9 mouse cellular contexts compared by ENCODE assay signal in the genomic region with DNA sequence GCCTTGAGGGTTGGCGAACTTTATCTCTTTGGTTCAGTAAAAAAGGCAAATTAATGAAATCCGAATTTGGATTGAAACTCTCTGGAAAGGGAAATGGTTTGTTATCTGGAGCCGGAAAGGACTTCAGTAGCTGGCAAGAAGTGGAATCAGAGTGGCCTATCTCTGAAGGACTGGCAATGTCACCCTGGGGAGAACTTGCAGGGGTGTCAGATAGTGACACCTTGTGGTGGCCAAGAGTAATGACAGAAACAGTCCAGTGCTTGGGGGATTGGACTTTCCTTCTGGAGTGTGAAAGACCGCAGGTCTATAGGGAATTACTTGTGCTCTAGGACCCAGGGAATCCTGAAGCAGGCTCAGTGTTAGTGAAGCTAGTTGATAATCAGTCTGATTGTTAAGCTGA. TPM values are rescaled to one million over a fixed set of nuclear protein-coding genes. Genes with fewer than 3 reads are reported as not detected.
DNase-seq lines count a peak whose midpoint lies in the region; ATAC-seq and TF ChIP-seq lines count a peak whose summit lies in the region.
"Had no signal": no experiment of that assay in that cellular context is flagged by ENCODE, and none has a peak within 500 bp of the region (broad histone marks: within the 10 kb centered on the region; RNA-seq: fewer than 3 reads in every experiment).

No protein-coding gene starts in this region.

- H3K4me1 ChIP-seq in hindbrain, embryonic 11.5 days (replicated peaks; ENCODE audit: control insufficient read depth, insufficient read depth, low read length) = no peaks in the 10 kb centered on the region
- no peaks in the 10 kb centered on the region for H3K4me1 ChIP-seq in hindbrain, embryonic 13.5 days (replicated peaks)
- peaks cover under 1% of the 10 kb centered on the region for H3K4me1 ChIP-seq in ES-Bruce4 (ENCODE audit: control insufficient read depth, insufficient read depth, low read length)
- no peaks in the 10 kb centered on the region for H3K4me1 ChIP-seq in kidney, postnatal 0 days (replicated peaks; ENCODE audit: insufficient read depth, low read length)

- no peak overlapping the region for H3K27ac ChIP-seq in hindbrain, embryonic 11.5 days (ENCODE audit: low read depth, low read length)
- H3K27ac ChIP-seq in hindbrain, embryonic 13.5 days = no peak overlapping the region
- H3K27ac ChIP-seq in ES-Bruce4 (ENCODE audit: insufficient read depth, low read length) = no peak overlapping the region
- H3K27ac ChIP-seq in kidney, postnatal 0 days = no peak overlapping the region
- H3K27ac ChIP-seq: embryonic facial prominence, embryonic 13.5 days had no signal

- no peak for ATAC-seq in hindbrain, embryonic 11.5 days (ENCODE audit: low FRiP score)
- ATAC-seq in hindbrain, embryonic 13.5 days (ENCODE audit: low FRiP score) = no peak
- peak; percentile 86 for ATAC-seq in kidney, postnatal 0 days (replicated peaks; ENCODE audit: low FRiP score, low read depth)

- no peaks in the 10 kb centered on the region for H3K9me3 ChIP-seq in hindbrain, embryonic 11.5 days (ENCODE audit: control insufficient read depth, low read length)
- H3K9me3 ChIP-seq in hindbrain, embryonic 13.5 days = no peaks in the 10 kb centered on the region
- H3K9me3 ChIP-seq in ES-Bruce4 (replicated peaks; ENCODE audit: control insufficient read depth, insufficient read depth, low read length, poor library complexity, severe bottlenecking) = no peaks in the 10 kb centered on the region
- no peaks in the 10 kb centered on the region for H3K9me3 ChIP-seq in kidney, postnatal 0 days (replicated peaks; ENCODE audit: low read length)
- H3K9me3 ChIP-seq: embryonic facial prominence, embryonic 13.5 days had no signal

- H3K27me3 ChIP-seq in hindbrain, embryonic 11.5 days (ENCODE audit: control insufficient read depth, insufficient read depth, low read length) = no peaks in the 10 kb centered on the region
- H3K27me3 ChIP-seq in hindbrain, embryonic 13.5 days = no peaks in the 10 kb centered on the region
- H3K27me3 ChIP-seq in ES-Bruce4 (ENCODE audit: control insufficient read depth, insufficient read depth, low read length, poor library complexity, severe bottlenecking) = no peaks in the 10 kb centered on the region
- no peaks in the 10 kb centered on the region for H3K27me3 ChIP-seq in kidney, postnatal 0 days (ENCODE audit: insufficient read depth, low read length)
- H3K27me3 ChIP-seq: embryonic facial prominence, embryonic 13.5 days had no signal

- 36% methylated on average over 4 of the region's 4 CpGs for WGBS in hindbrain, embryonic 11.5 days
- 38% methylated on average over 4 of the region's 4 CpGs for WGBS in hindbrain, embryonic 13.5 days
- WGBS in kidney, postnatal 0 days = 24% methylated on average over 4 of the region's 4 CpGs

- peak; percentile 80 for TF ChIP-seq CTCF in ES-Bruce4 (IDR thresholded peaks at IDR 0.05; ENCODE audit: low read depth, low read length)
- TF ChIP-seq CTCF in kidney, postnatal 0 days (IDR thresholded peaks at IDR 0.05; ENCODE audit: low read depth) = peak; percentile 95

- DNase-seq in hindbrain, embryonic 11.5 days (ENCODE audit: low spot score) = peak; percentile 69
- peak; percentile 69 to 74 for DNase-seq in cerebellum, postnatal 10 days
- DNase-seq in heart, adult 8-10 months (ENCODE audit: low spot score) = peak; percentile 68
- DNase-seq in kidney, postnatal 0 days (ENCODE audit: low spot score) = peak; percentile 94
- peak; percentile 82 for DNase-seq in mesoderm, embryonic 11.5 days (ENCODE audit: low read depth, low spot score)
- DNase-seq in urinary bladder, postnatal 25 days (ENCODE audit: low spot score) = no peak

- H3K4me3 ChIP-seq in hindbrain, embryonic 11.5 days (ENCODE audit: low read depth, low read length) = no peak overlapping the region
- H3K4me3 ChIP-seq in hindbrain, embryonic 13.5 days = no peak overlapping the region
- H3K4me3 ChIP-seq in ES-Bruce4 (ENCODE audit: low read depth, low read length) = no peak overlapping the region
- H3K4me3 ChIP-seq in kidney, postnatal 0 days (replicated peaks; ENCODE audit: low read depth, low read length) = no peak overlapping the region
- H3K4me3 ChIP-seq: embryonic facial prominence, embryonic 13.5 days had no signal

- no peak overlapping the region for H3K9ac ChIP-seq in hindbrain, embryonic 11.5 days (ENCODE audit: low read depth, low read length)
- H3K9ac ChIP-seq in hindbrain, embryonic 13.5 days = no peak overlapping the region
- H3K9ac ChIP-seq in ES-Bruce4 (ENCODE audit: low read depth, poor library complexity, severe bottlenecking) = no peak overlapping the region
- no peak overlapping the region for H3K9ac ChIP-seq in kidney, postnatal 0 days (ENCODE audit: low read depth, low read length)
- H3K9ac ChIP-seq: embryonic facial prominence, embryonic 13.5 days had no signal

- TF ChIP-seq EP300 in ES-Bruce4 (IDR thresholded peaks at IDR 0.05; ENCODE audit: insufficient read depth, low read depth, low read length) = no peak

- H3K36me3 ChIP-seq in hindbrain, embryonic 11.5 days (ENCODE audit: control insufficient read depth, insufficient read depth, low read length) = no peaks in the 10 kb centered on the region
- no peaks in the 10 kb centered on the region for H3K36me3 ChIP-seq in hindbrain, embryonic 13.5 days
- no peaks in the 10 kb centered on the region for H3K36me3 ChIP-seq in ES-Bruce4 (ENCODE audit: control insufficient read depth, insufficient read depth, low read length, poor library complexity, severe bottlenecking)
- H3K36me3 ChIP-seq in kidney, postnatal 0 days (ENCODE audit: insufficient read depth, low read length) = no peaks in the 10 kb centered on the region
- H3K36me3 ChIP-seq: embryonic facial prominence, embryonic 13.5 days had no signal

- TF ChIP-seq POLR2A in ES-Bruce4 (IDR thresholded peaks at IDR 0.05; ENCODE audit: insufficient read depth, low read length) = no peak

- no peak overlapping the region for H3K4me2 ChIP-seq in hindbrain, embryonic 11.5 days (replicated peaks; ENCODE audit: low read depth, low read length)
- H3K4me2 ChIP-seq in hindbrain, embryonic 13.5 days = no peak overlapping the region
- H3K4me2 ChIP-seq in kidney, postnatal 0 days (ENCODE audit: low read length) = no peak overlapping the region
- H3K4me2 ChIP-seq: embryonic facial prominence, embryonic 13.5 days had no signal

RNA-seq across cellular contexts. Expression of a gene that starts 11.0 kb away (rescaled TPM):
- polyA plus RNA-seq in hindbrain, embryonic 11.5 days (2014; fragmentation: Nextera tagmentation; extraction: Ambion mirVana) = 4.5 and 4.8 TPM in 2 replicates
- 5.3 and 5.8 TPM in 2 replicates for polyA plus RNA-seq in hindbrain, embryonic 13.5 days (2015; fragmentation: Nextera tagmentation; extraction: Ambion mirVana)
- 4.5 and 4.9 TPM in 2 replicates for polyA plus RNA-seq in ES-Bruce4 (2011; ENCODE audit: insufficient read depth, insufficient read length, low read depth, missing spikeins)
- total RNA-seq in heart, adult 8-10 months (2022) = 1 to 10 TPM; 4.7 to 8.1 (median 6.2) TPM
- 2.7 TPM in 2 replicates for polyA plus RNA-seq in kidney, postnatal 0 days (2015; fragmentation: Nextera tagmentation; extraction: Ambion mirVana)

RNA-seq across cellular contexts. Expression of a gene that starts 23.9 kb away (rescaled TPM):
- 27.1 and 29.1 TPM in 2 replicates for polyA plus RNA-seq in hindbrain, embryonic 11.5 days (2014; fragmentation: Nextera tagmentation; extraction: Ambion mirVana)
- polyA plus RNA-seq in hindbrain, embryonic 13.5 days (2015; fragmentation: Nextera tagmentation; extraction: Ambion mirVana) = 21.1 and 23.6 TPM in 2 replicates
- 215 and 222 TPM in 2 replicates for polyA plus RNA-seq in ES-Bruce4 (2011; ENCODE audit: insufficient read depth, insufficient read length, low read depth, missing spikeins)
- total RNA-seq in heart, adult 8-10 months (2022) = 10 to 100 TPM; 28.6 to 38.3 (median 31.5) TPM
- polyA plus RNA-seq in kidney, postnatal 0 days (2015; fragmentation: Nextera tagmentation; extraction: Ambion mirVana) = 77.0 and 83.7 TPM in 2 replicates

RNA-seq across cellular contexts. Expression of a gene that starts 51.4 kb away (rescaled TPM):
- 38.3 and 41.4 TPM in 2 replicates for polyA plus RNA-seq in hindbrain, embryonic 11.5 days (2014; fragmentation: Nextera tagmentation; extraction: Ambion mirVana)
- 36.5 and 41.5 TPM in 2 replicates for polyA plus RNA-seq in hindbrain, embryonic 13.5 days (2015; fragmentation: Nextera tagmentation; extraction: Ambion mirVana)
- polyA plus RNA-seq in ES-Bruce4 (2011; ENCODE audit: insufficient read depth, insufficient read length, low read depth, missing spikeins) = 35.9 and 39.3 TPM in 2 replicates
- 1 to 10 TPM; 4.6 to 7.6 (median 6.3) TPM for total RNA-seq in heart, adult 8-10 months (2022)
- 29.8 and 32.9 TPM in 2 replicates for polyA plus RNA-seq in kidney, postnatal 0 days (2015; fragmentation: Nextera tagmentation; extraction: Ambion mirVana)

RNA-seq across cellular contexts. Expression of a gene that starts 55.2 kb away (rescaled TPM):
- polyA plus RNA-seq in hindbrain, embryonic 11.5 days (2014; fragmentation: Nextera tagmentation; extraction: Ambion mirVana) = 6.7 and 7.0 TPM in 2 replicates
- polyA plus RNA-seq in hindbrain, embryonic 13.5 days (2015; fragmentation: Nextera tagmentation; extraction: Ambion mirVana) = 7.4 and 8.0 TPM in 2 replicates
- polyA plus RNA-seq in ES-Bruce4 (2011; ENCODE audit: insufficient read depth, insufficient read length, low read depth, missing spikeins) = 5.2 and 6.0 TPM in 2 replicates
- total RNA-seq in heart, adult 8-10 months (2022) = 10 to 100 TPM in 1 of 4 experiments, 1 to 10 TPM in 3; 5.1 to 11.7 (median 7.9) TPM
- polyA plus RNA-seq in kidney, postnatal 0 days (2015; fragmentation: Nextera tagmentation; extraction: Ambion mirVana) = 9.3 and 10.5 TPM in 2 replicates
